Mouse (Mus musculus) embryo, embryonic 11 days (tissue): Measurements from ENCODE around the gene Edrf1.
"Not testable (repeated sequence)": the region's sequence is repeated elsewhere in the genome, so short reads cannot be mapped to it uniquely, and the experiment has no call there.

Source experiments
- DNase-seq: peaks from one replicate; pipeline ENCODE4 v3.0.0-alpha.2; 2015

Gene Edrf1

DNA sequence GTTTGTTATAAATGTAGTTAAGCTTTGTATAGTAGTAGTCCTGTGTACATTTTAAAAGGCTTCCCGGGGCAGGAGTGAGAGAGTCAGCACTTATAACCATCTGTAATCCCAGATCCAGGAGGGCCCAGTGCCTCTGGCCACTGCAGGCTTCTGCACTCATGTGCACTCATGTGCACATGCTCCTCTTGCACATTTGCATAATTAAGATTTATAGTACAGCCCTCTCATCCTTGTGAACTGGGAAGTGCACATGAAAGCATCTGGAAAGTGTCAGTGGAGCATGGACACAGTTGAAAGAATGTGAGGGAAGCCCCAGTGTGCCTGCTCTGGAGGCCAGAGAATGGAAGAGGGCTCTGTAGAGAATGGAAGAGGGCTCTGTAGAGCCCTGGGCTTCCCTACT, 25.1 kb downstream of the Edrf1 start:
- no peak for DNase-seq

DNA sequence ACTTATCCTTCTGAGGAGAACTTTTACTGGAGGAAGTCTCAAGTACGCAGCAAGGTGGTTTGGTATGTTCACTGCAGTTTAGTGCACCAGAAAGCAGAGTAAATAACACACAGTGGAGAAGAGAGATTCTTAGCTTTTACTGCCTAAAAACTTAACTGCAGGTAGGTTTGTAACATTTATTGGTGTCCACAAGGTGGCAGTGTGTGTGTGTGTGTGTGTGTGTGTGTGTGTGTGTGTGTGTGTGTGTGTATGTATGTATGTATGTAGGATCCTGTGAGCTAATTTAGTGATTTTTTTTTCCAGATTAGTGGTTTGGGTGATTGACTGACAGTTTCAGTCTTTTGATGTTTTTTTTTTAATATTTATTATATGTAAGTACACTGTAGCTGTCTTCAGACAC, 31.7 kb downstream of the Edrf1 start:
- DNase-seq: peak; percentile 9

DNA sequence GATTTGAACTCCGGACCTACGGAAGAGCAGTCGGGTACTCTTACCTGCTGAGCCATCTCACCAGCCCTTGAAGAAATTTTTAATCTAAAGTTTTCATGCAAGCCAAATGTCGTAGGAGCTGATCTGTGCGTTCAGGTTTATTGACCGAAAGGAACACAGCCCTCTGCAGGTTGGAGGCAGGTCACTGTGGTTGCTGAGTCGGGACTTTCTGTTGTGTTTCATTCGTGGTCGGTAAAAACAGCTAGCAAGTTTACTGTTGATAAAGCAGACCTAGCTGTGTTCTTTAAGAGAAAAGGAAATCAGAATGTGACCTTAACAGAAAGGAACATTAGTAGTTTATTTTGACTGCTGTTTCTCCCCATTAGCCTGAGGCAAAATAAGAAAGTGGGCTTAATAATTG, 32.6 kb downstream of the Edrf1 start:
- no peak for DNase-seq

DNA sequence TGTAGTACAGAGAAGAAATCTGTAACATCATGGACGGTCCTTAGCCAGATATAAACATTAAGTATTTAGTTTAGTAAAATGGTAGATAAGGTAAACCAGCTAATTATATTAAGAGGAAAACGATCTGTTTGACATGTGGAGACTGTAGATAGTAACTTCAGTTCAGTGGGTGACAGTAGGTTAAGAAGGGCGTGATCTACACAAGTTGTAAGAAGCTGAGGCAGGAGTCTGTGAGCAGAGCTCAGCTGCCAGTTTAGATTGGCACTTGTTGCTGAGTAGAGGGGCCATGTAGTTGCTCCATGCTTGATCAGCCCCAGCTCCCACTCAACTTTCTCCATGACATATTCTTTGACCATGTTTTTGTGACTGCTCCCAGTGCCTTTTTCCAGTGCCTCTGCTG, 33.5 kb downstream of the Edrf1 start:
- DNase-seq: no peak

DNA sequence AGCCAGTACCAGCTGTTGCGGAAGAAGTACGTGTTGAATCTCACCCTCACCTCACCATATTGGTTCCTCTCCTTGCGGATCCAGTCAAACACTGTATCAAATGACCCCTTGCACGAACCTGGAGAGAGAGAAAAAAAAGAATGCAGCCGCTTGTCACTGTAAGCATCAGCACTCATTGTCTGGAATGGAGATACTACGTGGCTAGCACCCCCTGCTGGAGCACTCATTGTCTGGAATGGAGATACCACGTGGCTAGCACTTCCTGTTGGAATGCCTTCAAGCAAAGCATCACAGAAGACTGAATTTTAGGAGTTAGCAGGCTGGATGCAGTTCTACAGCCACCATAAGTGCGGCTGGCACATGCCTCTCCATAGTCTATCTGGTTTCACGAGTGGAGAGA, 38.7 kb downstream of the Edrf1 start:
- peak; percentile 53 for DNase-seq

DNA sequence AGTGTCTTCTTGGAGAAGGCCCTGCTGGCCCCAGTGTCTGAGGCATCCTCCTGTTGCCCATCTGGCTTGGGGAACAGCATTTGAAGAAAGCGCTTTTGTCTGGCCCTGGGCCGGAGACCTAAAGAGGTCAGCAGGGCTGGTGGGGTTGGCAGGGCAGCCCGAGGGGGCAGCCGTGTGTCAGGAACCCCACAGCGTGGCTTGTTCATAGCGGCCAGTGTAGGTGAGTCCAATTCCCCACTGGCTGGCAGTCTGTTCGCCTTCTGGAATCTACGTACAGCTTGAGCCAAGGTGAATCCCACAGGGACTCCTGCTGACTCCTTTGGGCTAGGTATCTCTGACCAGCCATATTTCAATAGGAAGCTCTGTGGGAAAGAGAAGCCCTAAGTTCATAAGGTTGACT, 41.4 kb downstream of the Edrf1 start:
- no peak for DNase-seq

DNA sequence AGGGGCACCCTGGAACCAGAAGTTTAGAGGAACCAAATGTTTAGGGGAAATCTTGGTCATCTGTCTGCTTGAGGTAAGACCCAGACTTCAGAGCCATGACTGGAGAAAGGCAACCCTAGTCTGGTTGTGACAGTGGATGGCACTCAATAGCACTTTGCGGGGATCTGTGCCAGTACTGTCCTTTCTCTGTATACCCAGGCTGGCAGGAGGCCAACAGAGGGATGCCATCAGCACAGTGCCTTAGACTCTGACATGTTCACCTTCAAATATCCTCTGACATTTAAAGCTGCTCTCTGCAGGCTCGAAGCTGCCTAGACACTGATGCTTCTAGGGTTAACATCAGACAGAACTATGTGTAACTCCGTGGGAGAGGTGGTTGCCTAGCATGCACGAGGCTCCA, 42.1 kb downstream of the Edrf1 start:
- no peak for DNase-seq

DNA sequence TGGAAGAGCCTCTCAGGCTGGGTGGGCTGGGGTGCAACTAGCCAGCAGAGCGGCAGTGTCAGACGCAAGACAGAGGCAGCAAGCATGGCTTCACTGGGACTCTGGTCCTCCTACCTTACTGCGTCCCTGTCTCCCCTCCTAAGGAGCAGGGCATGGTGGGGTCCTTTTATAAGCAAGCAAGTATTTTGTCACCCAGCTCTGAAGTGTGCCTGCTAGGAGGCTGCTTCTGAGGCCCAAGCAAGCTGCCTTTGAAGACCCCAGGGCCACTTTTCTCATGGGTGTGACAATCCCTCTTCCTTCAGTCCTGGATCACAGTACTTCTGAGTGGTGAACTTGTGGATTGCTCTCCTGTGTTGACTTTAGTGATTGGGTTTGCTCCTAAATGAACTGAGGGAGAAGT, 42.6 kb downstream of the Edrf1 start, which contains the start of gene Mmp21:
TSS of gene Mmp21 (minus strand) at position 101 of the 400 bp plus-strand sequence.
- DNase-seq: no peak

DNA sequence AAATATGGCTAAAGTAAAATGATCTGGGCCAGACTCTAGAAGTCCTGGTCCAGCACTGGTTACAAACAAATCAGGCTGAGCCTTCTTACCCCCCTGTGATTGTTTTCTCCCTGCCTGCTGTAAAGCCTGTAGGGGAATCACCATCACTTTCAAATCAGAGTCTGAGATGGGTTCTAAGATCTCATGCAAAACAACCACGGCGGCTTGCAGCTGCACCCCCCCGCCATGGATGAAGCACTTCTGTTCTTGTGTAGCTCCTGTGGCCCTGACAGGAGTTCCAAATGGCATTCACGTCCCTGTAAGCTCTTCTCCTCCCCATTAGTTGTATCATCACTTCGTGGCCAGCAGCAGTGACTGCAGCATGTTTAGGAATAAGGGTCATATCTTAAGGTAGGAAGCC, 46.3 kb downstream of the Edrf1 start:
- no peak for DNase-seq

DNA sequence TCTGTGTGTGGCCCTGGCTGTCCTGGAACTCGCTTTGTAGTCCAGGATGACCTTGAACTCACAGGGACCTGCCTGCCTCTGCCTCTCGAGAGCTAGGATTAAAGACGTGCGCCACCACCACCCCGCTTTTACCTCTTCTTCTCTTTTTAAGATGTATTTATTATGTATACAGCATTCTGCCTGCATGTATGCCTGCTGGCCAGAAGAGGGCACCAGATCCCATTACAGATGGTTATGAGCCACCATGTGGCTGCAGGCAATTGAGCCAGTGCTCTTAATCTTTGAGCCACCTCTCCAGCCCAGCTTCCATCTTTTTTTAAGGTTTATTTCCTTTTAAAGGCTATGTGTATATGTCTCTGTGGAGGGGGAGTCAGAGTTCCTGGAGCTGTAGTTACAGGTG, 46.8 kb downstream of the Edrf1 start:
- DNase-seq: no peak

DNA sequence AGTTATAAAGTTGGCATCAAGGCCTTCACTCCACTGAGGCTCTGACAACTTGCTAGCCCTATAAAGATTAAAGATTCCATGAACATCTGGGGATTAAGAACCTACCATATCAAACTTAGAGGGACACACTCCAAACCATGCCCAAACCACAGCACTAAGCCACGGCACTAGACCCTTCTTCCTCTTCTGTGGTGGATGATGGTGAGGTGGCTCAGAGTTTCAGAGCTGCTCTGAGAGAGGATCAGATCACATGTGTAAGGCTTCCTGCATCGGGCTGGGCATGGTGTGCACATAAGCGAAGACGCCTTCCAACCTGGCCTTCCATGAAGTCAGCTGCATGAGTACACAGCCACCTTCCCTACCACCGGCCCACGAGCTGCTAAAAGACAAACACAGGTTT, 47.4 kb downstream of the Edrf1 start:
- no peak for DNase-seq

DNA sequence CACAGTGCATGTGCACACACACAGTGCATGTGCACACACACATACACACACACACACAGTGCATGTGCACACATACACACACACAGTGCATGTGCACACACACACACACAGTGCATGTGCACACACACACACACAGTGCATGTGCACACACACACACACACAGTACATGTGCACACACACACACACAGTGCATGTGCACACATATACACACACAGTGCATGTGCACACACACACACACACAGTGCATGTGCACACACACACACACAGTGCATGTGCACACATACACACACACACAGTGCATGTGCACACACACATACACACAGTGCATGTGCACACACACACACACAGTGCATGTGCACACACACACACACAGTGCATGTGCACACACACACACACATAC, 48.3 kb downstream of the Edrf1 start:
- DNase-seq: not testable (repeated sequence)

DNA sequence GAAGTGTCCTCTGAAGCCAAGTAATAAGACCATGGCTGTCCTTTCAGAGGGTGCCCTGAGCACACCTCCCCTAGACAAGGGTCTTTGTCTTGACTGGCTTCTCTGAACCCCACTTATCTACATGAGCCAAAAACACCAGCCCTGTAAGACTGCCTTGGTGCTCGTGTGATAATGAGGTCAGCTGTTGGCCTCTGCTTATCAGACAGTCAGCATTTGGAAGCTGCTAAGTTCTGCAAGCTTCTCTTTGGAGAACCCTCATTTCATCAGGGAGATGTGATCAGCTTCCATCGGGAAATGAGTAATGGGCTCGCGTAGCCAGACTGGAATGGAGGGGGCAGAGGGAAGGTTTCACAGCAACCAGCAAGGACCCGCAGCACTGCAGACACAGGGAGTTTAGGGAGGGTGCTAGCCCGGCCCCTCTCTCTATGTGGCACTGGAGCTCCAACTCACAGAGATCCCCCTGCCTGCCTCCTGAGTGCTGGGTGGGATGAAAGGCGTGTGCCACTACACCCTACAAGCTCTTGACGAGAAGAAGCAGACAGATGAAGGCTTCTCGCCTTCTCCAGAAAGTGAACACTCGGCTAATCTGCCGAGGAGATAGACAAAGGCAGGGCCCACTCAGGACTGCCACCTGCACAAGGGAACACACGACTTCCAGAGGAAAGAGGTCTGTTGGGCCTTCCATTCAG, 60.8 kb downstream of the Edrf1 start:
- no peak for DNase-seq

DNA sequence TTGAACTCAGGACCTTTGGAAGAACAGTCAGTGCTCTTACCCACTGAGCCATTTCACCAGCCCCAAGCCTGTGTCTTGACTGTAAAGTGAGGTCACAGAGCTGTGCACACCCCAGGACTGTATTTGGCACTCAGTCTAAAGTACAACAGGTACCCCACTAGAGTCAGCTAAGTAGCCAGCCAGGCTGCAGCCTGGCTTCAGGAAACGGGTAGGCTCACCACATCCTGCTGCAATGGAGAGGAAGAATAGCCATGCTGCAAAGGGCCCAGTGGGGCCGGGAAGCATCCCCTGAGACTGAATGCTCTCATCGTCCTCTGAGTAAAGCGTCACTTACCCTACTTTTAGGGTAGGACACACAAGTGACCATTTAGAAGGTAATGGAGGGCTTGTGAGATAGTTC, 62.5 kb downstream of the Edrf1 start:
- DNase-seq: no peak

DNA sequence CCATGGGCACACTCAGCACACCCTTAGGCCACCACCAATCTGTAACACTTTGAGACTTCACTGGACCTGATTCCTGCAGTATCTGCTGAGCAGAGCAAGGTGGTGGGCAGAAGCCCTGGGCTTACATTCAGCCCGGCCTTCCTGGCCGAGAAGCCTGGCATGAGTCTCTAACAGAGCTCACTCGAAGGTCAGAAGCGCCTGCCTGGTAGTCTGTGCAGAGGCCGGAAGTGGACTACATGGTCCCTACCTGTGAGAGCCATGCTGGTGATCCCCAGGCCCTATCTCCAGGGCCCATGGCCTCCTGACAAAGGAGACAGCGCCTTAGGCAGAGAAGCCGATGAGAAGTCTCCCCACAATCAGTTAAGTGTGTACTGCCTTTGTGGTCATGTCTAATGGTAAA, 64.0 kb downstream of the Edrf1 start:
- DNase-seq: no peak

DNA sequence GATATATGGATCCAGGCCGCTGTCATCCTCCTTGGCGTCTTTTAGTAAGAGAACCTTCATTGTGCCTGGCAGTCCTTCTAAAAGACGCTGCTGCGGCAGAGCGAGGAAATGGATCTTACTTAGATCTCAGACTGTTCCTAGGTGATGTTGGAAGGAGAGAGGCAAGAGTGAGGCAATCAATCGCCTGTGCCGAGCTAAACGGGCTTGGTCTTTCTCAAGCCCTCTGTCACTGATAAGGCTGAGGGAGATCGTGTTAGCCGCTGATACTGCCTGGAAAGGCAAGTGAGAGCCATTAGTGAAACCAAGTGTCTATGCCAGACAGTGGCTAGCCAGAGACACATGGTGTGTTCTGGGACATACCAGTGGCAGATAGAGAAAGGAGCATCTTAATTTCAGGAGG, 65.0 kb downstream of the Edrf1 start:
- DNase-seq: no peak

DNA sequence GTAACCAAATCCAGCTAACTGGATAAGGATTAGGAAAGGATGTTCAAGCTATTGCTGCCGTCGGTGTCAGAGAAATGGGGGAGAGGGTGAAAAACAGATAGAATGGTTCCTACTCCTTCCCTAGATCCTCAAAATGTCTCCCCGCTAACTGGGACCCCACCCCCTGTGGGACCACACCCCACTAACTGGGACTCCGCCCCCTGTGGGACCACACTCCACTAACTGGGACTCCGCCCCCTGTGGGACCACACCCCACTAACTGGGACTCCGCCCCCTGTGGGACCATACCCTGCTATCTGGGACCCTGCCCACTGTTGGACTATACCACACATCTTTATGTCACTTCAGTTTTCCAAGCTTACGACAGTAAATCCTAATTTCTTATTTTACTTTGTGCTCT, 66.6 kb downstream of the Edrf1 start:
- DNase-seq: no peak

DNA sequence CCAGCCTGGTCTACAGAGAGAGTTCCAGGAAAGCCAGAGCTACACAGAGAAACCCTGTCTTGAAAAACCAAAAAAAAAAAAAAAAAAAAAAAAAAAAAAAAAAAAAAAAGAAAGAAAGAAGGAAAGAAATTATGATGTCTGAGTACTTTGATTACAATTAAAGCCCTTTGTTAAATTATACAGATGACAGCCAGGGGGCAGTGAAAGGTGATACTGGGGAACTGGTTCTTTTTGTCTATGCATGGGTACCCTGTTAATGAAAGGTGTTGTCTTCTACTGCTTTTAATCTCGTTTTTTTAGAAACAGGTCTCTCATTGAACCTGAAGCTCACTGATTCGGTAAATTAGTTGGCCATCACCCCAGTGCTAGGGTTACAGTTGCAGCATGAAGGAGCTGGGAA, 70.0 kb downstream of the Edrf1 start:
- DNase-seq: no peak

DNA sequence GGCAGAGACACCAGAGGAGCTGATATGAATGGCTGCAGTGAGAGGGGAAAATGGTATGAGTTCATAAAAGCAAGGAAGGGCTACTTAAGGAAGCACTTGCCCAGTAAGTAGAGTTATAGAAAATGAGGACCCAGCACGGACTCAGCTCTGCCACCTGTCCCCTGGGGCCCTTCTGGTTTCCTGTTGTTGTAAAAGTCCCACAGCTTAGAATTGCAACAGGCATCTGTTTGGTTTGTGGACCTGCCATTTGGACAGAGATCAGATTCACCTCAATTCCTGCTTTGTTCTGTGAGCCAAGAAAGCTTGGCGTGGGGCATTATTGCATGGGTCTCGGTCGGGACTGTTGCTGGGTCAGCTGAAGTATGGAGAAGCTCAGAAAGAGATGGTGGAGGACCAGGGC, 78.0 kb downstream of the Edrf1 start:
- DNase-seq: no peak

DNA sequence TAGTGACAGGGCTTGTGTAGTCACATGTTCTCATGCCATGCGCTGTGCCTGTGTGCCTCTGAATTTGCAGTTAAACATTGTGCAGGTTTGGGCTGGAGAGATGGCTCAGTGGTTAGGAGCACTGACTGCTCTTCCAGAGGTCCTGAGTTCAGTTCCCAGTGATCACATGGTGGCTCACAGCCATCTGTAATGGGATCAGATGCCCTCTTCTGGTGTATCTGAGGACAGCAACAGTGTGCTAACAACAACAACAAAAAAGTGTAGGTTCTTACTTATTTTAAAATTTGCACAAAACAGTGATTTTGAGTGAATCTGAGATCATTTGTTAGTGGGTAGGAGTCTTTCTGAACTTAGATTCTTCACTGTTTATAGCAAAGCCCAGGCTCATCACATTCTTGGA, 81.2 kb downstream of the Edrf1 start:
- no peak for DNase-seq

DNA sequence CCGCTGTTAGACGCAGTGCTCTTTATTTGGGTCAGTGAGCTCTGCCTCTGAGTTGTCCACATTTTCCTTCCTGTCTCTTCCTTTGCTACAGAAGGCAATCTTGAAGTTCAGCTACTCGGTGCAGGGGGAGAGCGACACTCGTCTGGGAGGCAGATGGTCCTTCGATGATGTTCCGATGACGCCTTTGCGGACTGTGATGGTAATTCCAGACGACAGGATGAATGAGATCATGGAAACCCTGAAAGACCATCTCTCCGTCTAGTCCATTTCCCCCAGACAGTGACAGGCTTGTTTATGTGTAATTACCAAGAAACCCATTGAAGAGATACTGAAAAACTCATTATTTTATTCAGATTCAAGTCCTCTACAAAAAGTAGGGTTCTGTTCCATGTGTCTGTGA, 83.3 kb downstream of the Edrf1 start:
- DNase-seq: no peak
